Mouse (Mus musculus): ENCODE results near the gene Tmem200c. TPM values are rescaled to one million over a fixed set of nuclear protein-coding genes. Genes with fewer than 3 reads are reported as not detected.

Tmem200c gene
- polyA plus RNA-seq (2015; fragmentation: Nextera tagmentation; extraction: Ambion mirVana): 0.04 TPM in 1 of 2 replicates, not detected in the other

DNA sequence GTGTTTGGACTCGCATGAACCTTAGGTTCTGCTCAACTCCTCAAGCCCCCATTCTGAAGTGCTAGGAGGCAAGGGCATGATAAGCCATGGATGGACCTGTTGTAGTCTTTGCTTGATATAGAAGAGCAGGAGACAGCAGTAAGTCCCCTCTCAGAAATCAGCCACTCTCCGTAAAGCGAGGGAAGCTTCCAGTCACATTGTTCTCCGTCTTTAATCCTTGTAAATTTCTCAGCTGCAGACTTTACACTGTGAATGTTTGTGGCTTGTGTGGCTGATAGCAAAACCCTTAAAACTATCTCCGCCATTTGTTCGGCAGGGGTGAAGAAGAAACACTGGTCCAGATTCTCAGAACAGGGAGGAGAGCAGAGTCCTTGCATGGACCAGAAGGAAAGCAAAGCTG, at the start of gene Tmem200c:
TSS of gene Tmem200c (plus strand) at position 301 of the 400 bp plus-strand sequence.
- H3K4me1 ChIP-seq (replicated peaks; ENCODE audit: control insufficient read depth, insufficient read depth, low read length): no peaks in the 10 kb centered on the region
- no peak within 1 kb of the TSS for H3K4me3 ChIP-seq (ENCODE audit: low read length)
- H3K27me3 ChIP-seq (ENCODE audit: control insufficient read depth, insufficient read depth, low read depth, low read length): no peaks in the 10 kb centered on the region
- ATAC-seq (ENCODE audit: low read depth): no peak
- no peak within 1 kb of the TSS for H3K4me2 ChIP-seq (ENCODE audit: low read depth, low read length)
- H3K36me3 ChIP-seq (ENCODE audit: control insufficient read depth, insufficient read depth, low read length): no peaks in the 10 kb centered on the region
- WGBS: 70% methylated on average over 6 of the region's 6 CpGs
- no peak within 1 kb of the TSS for H3K9ac ChIP-seq (ENCODE audit: low read length)
- no peaks in the 10 kb centered on the region for H3K9me3 ChIP-seq (ENCODE audit: control insufficient read depth, low read length)
- no peak within 1 kb of the TSS for H3K27ac ChIP-seq (ENCODE audit: low read length)

DNA sequence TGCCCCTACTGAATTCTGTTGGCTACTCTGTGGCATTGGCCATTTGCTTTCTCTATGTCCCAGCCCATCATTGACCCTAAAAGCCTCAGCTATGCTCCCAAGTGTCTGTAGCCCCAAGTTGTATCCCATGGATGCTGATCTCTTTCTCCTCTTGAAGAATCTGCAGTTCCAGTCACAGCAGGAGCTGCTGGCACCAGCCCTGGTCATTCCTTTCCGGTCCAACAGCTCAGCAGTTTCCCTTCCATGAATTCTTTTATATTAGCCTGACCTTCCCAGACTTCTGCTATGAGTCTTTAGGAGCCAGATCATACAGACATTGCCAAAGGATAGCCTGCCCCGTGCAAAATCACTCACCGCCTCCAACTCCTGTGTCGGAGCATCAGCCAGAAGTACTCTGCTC, 32.7 kb upstream of the Tmem200c start:
- Histone ChIP-seq H3K4me2 (ENCODE audit: low read depth, low read length) (no peak overlapping the region), H3K4me1 (replicated peaks; ENCODE audit: control insufficient read depth, insufficient read depth, low read length) (no peaks in the 10 kb centered on the region), H3K36me3 (ENCODE audit: control insufficient read depth, insufficient read depth, low read length) (no peaks in the 10 kb centered on the region), H3K4me3 (ENCODE audit: low read length) (no peak overlapping the region), H3K27ac (ENCODE audit: low read length) (no peak overlapping the region), H3K9ac (ENCODE audit: low read length) (no peak overlapping the region), H3K27me3 (ENCODE audit: control insufficient read depth, insufficient read depth, low read depth, low read length) (no peaks in the 10 kb centered on the region), H3K9me3 (ENCODE audit: control insufficient read depth, low read length) (no peaks in the 10 kb centered on the region)
- WGBS: 81% methylated on average over 4 of the region's 4 CpGs
- no peak for ATAC-seq (ENCODE audit: low read depth)

DNA sequence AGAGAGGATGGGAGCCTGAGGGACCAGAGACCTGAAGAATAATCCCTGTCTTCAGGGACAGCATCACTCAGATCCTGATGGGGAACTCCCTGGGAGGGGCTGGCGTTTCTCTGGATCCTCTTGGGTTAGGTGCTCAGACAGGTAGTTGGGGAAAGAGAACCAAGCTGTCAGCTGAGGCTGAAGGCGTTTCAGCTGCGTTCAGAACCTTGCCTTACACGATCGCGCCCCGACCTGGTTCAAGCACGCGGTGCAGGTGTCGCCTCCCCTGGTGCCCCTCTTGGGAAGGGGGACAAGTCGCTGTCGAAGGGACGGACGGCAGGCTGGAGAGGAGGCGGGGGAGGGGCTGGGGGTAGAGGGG, 10.2 kb downstream of the Tmem200c start:
- WGBS: 0% methylated on average over 11 of the region's 15 CpGs
- H3K4me2 ChIP-seq (ENCODE audit: low read depth, low read length): peak overlapping the region; percentile 81
- 0 out of 2 replicates have a peak overlapping the region, but pooled peaks have one; percentile 35 for H3K9ac ChIP-seq (ENCODE audit: low read length)
- peaks cover 52% of the 10 kb centered on the region for H3K27me3 ChIP-seq (ENCODE audit: control insufficient read depth, insufficient read depth, low read depth, low read length)
- H3K27ac ChIP-seq (ENCODE audit: low read length): no peak overlapping the region
- no peaks in the 10 kb centered on the region for H3K9me3 ChIP-seq (ENCODE audit: control insufficient read depth, low read length)
- H3K36me3 ChIP-seq (ENCODE audit: control insufficient read depth, insufficient read depth, low read length): no peaks in the 10 kb centered on the region
- H3K4me1 ChIP-seq (replicated peaks; ENCODE audit: control insufficient read depth, insufficient read depth, low read length): peaks cover 18% of the 10 kb centered on the region
- peak; percentile 10 for ATAC-seq (ENCODE audit: low read depth)
- peak overlapping the region; percentile 56 for H3K4me3 ChIP-seq (ENCODE audit: low read length)

DNA sequence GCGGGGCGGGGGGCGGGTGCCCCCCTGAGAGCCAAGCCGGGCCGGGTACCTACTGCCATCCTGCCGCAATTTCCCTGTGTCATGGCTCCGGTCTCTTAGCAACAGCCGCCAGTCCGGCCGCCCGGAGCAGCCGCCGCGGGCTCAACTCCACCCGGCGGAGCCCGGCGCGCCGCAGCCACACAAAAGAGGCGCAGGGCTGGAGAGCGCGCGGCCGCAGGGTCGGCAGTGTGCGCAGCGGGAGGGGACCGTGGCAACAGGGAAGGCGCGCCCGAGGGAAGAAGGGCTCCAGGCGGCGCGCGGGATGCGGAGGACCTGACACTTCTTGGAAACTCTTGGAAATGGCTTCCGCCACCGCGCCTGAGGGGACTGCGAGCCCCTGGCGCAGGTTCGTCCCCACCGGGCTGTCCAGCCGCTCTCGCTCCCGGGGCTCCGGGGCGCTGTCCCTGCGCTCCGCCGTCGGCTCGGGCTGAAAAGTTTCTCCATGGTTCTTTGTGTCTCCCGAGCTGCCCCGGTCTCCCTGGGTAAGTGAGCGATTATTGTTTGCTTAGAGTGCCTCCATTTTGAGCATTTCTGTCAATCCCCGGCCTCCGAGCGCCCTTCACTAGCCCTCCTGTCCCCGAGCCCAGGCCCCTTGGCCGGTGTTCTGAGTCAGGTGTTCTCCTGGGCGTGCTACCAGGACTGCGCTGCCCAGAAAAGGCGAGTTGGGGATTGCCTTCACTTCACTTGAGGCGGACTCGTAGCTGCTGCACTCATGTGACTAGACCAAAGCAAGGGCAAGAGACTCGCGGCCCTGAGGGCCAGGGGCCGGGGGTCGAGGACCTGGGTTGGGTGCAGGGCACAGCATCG, 10.8 kb downstream of the Tmem200c start:
- Histone ChIP-seq H3K36me3 (ENCODE audit: control insufficient read depth, insufficient read depth, low read length) (no peaks in the 10 kb centered on the region), H3K9me3 (ENCODE audit: control insufficient read depth, low read length) (no peaks in the 10 kb centered on the region), H3K27me3 (ENCODE audit: control insufficient read depth, insufficient read depth, low read depth, low read length) (peaks cover 52% of the 10 kb centered on the region), H3K27ac (ENCODE audit: low read length) (no peak overlapping the region), H3K4me3 (ENCODE audit: low read length) (peak overlapping the region; percentile 56), H3K4me1 (replicated peaks; ENCODE audit: control insufficient read depth, insufficient read depth, low read length) (peaks cover 23% of the 10 kb centered on the region), H3K9ac (ENCODE audit: low read length) (peak overlapping the region; percentile 35), H3K4me2 (ENCODE audit: low read depth, low read length) (peak overlapping the region; percentile 81)
- WGBS: under 1% methylated on average over 60 of the region's 72 CpGs
- ATAC-seq (ENCODE audit: low read depth): peak; percentile 57

DNA sequence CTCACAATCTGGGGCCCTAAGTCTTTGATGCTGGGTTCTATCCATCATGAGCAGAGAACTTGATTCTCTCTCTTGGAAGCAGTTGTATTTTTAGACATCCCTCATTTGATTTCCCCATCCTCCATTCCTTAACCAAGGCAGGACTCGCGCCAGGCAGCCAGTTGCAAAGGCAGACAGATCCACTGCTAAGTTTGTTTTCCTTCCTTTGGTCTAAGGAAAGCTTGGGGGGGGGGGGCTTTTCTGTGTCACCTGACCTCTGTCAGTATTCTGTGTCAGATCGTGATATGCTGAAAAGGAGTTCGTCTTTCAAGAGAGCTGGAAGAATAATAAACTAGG, 11.4 kb downstream of the Tmem200c start:
- peaks cover 52% of the 10 kb centered on the region for H3K27me3 ChIP-seq (ENCODE audit: control insufficient read depth, insufficient read depth, low read depth, low read length)
- no peaks in the 10 kb centered on the region for H3K9me3 ChIP-seq (ENCODE audit: control insufficient read depth, low read length)
- peaks cover 23% of the 10 kb centered on the region for H3K4me1 ChIP-seq (replicated peaks; ENCODE audit: control insufficient read depth, insufficient read depth, low read length)
- H3K4me3 ChIP-seq (ENCODE audit: low read length): peak overlapping the region; percentile 56
- H3K27ac ChIP-seq (ENCODE audit: low read length): no peak overlapping the region
- H3K36me3 ChIP-seq (ENCODE audit: control insufficient read depth, insufficient read depth, low read length): no peaks in the 10 kb centered on the region
- ATAC-seq (ENCODE audit: low read depth): no peak
- H3K4me2 ChIP-seq (ENCODE audit: low read depth, low read length): peak overlapping the region; percentile 81
- WGBS: 7% methylated on average over 4 of the region's 4 CpGs
- H3K9ac ChIP-seq (ENCODE audit: low read length): no peak overlapping the region

DNA sequence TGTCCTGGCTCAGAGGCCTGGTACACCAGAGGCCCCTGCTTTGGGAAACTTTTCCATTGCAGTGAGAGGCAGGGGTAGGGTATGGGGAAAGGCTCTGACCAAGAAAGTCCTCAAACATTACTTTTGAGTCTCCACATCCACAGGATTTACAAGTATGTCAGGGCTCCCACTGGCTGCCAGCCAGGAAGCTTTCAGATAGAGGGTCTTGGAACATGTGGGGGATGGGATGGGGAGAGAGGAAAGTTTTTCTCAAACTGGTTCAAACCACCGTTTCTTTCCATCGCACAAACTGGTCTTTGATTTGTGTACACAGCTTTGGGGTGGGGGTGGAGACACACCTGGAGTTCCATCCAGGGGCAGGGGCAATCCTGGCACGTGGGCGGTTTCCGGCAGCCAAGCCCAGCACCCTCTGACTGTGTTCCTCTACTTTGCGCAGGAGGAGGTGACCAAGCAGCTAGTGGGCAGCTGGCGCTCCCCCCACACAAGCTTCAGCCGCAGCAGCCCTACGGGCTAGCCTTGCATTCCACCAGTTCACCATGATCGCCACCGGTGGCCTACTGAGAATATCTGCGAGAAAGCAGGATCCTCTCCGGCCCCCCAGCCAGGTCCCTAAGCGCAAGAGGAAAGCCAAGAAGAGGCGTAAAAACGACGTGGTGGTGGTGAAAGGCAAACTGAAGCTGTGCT, 13.6 kb downstream of the Tmem200c start:
- no peak overlapping the region for H3K4me3 ChIP-seq (ENCODE audit: low read length)
- H3K9me3 ChIP-seq (ENCODE audit: control insufficient read depth, low read length): no peaks in the 10 kb centered on the region
- 12% methylated on average over 17 of the region's 17 CpGs for WGBS
- peaks cover 52% of the 10 kb centered on the region for H3K27me3 ChIP-seq (ENCODE audit: control insufficient read depth, insufficient read depth, low read depth, low read length)
- peak overlapping the region; percentile 99; the same call in 1 of the 2 replicates for H3K4me2 ChIP-seq (ENCODE audit: low read depth, low read length)
- no peak for ATAC-seq (ENCODE audit: low read depth)
- H3K27ac ChIP-seq (ENCODE audit: low read length): no peak overlapping the region
- peaks cover 23% of the 10 kb centered on the region for H3K4me1 ChIP-seq (replicated peaks; ENCODE audit: control insufficient read depth, insufficient read depth, low read length)
- no peaks in the 10 kb centered on the region for H3K36me3 ChIP-seq (ENCODE audit: control insufficient read depth, insufficient read depth, low read length)
- H3K9ac ChIP-seq (ENCODE audit: low read length): no peak overlapping the region

DNA sequence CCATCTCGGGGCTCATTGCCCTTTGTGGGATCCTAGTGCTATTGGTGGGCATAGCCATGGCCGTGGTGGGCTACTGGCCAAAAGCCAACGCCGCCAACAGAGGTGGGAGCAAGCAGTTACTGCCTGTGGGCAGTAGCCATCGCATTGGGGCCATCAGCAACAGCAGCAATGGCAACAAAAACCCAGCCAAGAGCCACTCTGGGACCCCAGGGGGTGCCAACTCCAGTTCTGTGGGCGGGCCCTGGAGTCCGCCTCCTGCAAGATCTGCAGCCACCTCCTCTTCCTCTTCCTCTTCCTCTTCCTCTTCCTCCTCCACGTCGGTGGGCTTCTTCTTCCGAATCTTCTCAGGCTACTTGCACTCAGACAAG, 14.1 kb downstream of the Tmem200c start:
- H3K27me3 ChIP-seq (ENCODE audit: control insufficient read depth, insufficient read depth, low read depth, low read length): peaks cover 48% of the 10 kb centered on the region
- H3K9me3 ChIP-seq (ENCODE audit: control insufficient read depth, low read length): no peaks in the 10 kb centered on the region
- H3K36me3 ChIP-seq (ENCODE audit: control insufficient read depth, insufficient read depth, low read length): no peaks in the 10 kb centered on the region
- peaks cover 23% of the 10 kb centered on the region for H3K4me1 ChIP-seq (replicated peaks; ENCODE audit: control insufficient read depth, insufficient read depth, low read length)
- H3K4me3 ChIP-seq (ENCODE audit: low read length): peak overlapping the region; percentile 60
- ATAC-seq (ENCODE audit: low read depth): no peak
- H3K27ac ChIP-seq (ENCODE audit: low read length): no peak overlapping the region
- H3K9ac ChIP-seq (ENCODE audit: low read length): no peak overlapping the region
- H3K4me2 ChIP-seq (ENCODE audit: low read depth, low read length): peak overlapping the region; percentile 99
- WGBS: 17% methylated on average over 10 of the region's 10 CpGs

DNA sequence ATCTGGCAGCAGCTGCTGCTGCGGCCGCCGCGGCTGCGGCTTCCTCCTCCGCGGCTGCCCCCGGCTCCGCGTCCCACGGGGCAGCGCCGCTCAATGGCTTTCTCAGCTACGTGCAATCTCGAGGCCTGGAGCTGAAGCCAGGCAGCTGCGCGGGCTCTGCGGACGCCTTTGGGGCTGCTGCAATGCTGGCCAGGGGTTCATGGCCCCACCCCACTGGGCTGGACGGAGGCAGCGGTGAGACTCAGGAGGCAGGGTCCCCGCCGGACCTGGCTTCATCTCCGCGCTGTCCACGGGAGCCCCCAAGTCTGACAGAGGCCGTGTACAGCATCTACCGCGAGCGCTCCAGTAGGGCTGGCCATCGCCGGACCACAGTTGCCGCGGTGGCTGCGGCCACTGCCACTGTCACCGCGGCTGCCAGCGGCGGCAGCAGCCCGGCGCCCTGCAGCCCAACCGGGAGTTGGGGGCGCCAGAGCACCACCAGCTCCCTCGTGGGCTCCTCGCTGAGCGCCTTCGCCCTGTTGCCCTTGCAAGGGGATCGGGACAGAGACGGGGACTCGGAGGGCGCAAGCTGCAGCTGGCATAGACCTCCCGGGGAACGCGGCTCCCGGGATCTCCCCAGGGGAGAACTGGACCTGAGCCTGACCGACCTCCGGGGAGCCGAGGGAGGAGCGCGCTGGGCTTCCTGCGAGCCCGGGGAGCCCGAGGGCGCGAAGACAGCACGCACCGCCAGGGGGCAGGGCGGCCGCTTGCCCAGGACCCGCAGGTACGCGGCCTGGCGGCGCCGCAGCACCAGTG, 14.9 kb downstream of the Tmem200c start:
- Histone ChIP-seq H3K27ac (ENCODE audit: low read length) (no peak overlapping the region), H3K9me3 (ENCODE audit: control insufficient read depth, low read length) (no peaks in the 10 kb centered on the region), H3K9ac (ENCODE audit: low read length) (peak overlapping the region; percentile 66), H3K4me3 (ENCODE audit: low read length) (peak overlapping the region; percentile 60), H3K36me3 (ENCODE audit: control insufficient read depth, insufficient read depth, low read length) (no peaks in the 10 kb centered on the region), H3K27me3 (ENCODE audit: control insufficient read depth, insufficient read depth, low read depth, low read length) (peaks cover 42% of the 10 kb centered on the region), H3K4me1 (replicated peaks; ENCODE audit: control insufficient read depth, insufficient read depth, low read length) (peaks cover 23% of the 10 kb centered on the region), H3K4me2 (ENCODE audit: low read depth, low read length) (peak overlapping the region; percentile 99)
- ATAC-seq (ENCODE audit: low read depth): peak; percentile 69
- WGBS: under 1% methylated on average over 74 of the region's 75 CpGs

DNA sequence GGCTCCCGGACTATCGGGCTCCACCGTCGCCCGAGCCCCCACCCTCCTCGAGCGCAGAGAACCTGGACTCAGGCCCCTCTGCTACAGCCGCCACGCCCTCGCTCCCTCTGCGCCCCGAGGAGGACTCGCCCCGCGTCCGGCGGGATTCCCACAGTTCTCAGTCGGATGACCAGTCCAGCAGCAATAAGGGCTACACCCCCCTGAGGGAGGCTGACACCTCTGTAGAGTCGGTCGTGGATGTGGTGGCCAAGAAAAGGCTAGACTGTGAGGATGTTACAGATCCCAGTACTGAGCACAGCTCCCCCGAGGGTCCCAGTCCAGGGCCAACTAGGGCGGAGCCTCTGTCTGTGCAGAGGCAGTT, 15.4 kb downstream of the Tmem200c start:
- Histone ChIP-seq H3K36me3 (ENCODE audit: control insufficient read depth, insufficient read depth, low read length) (no peaks in the 10 kb centered on the region), H3K4me1 (replicated peaks; ENCODE audit: control insufficient read depth, insufficient read depth, low read length) (peaks cover 20% of the 10 kb centered on the region), H3K27me3 (ENCODE audit: control insufficient read depth, insufficient read depth, low read depth, low read length) (peaks cover 36% of the 10 kb centered on the region), H3K4me3 (ENCODE audit: low read length) (peak overlapping the region; percentile 60), H3K4me2 (ENCODE audit: low read depth, low read length) (peak overlapping the region; percentile 99), H3K9ac (ENCODE audit: low read length) (peak overlapping the region; percentile 66), H3K9me3 (ENCODE audit: control insufficient read depth, low read length) (no peaks in the 10 kb centered on the region), H3K27ac (ENCODE audit: low read length) (no peak overlapping the region)
- peak; percentile 39; the same call in 1 of the 2 replicates for ATAC-seq (ENCODE audit: low read depth)
- 2% methylated on average over 22 of the region's 22 CpGs for WGBS
